Mouse (Mus musculus): Measurements from ENCODE around the gene Casp3.
A peak's percentile ranks its signal among the peaks of the same experiment; 100 is the strongest.

Casp3 gene

GRCm38 (mm10) chr8:46606930-46607329 lies 10.2 kb upstream of the Casp3 start:
- DNase-seq (ENCODE audit: low spot score) = no peak

DNA sequence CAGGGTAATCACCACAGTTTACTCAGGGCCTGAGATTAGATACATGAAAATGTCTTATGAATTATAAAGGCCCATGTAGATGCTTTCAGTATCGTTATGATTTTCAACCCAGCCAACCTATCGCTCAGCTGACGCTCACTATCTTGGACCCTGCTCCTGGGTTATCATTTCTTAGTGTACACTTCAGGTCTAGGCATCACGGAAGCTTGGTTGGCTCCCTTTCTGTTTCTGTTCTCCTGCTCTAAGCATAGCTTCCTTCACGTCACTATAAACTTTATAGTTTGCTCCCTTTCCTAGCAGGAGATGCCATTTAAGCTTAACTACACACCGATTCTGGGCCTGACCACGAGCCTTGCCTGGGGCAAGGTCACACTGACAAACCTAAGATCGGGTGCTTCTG lies 5.5 kb upstream of the Casp3 start:
- no peak for DNase-seq (ENCODE audit: low spot score)

DNA sequence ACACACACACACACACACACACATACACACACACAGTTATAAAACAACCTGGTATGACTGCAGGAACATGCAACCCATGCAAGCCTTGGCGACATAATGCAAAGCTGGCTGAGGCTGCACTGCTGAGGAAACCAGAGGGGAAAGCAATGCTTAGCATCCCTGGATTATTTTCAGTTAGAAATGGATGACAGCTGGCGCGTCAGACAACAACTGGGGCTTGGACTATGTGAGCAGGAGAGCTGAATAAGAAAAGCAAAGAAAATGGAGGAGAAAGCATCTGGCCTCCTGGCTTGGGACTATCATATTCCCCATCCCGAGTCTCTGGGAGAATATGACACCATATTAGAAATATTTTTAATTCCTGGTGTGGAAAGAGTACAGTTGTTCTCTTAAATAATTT lies 4.2 kb upstream of the Casp3 start:
- DNase-seq (ENCODE audit: low spot score) = no peak

- DNase-seq (ENCODE audit: low spot score) = peak; percentile 30
These were observed 3.7 kb upstream of the Casp3 start for GRCm38 (mm10) chr8:46613377-46613776.

- DNase-seq (ENCODE audit: low spot score) = peak; percentile 17
These were observed 1.2 kb upstream of the Casp3 start for GRCm38 (mm10) chr8:46615936-46616335.

DNA sequence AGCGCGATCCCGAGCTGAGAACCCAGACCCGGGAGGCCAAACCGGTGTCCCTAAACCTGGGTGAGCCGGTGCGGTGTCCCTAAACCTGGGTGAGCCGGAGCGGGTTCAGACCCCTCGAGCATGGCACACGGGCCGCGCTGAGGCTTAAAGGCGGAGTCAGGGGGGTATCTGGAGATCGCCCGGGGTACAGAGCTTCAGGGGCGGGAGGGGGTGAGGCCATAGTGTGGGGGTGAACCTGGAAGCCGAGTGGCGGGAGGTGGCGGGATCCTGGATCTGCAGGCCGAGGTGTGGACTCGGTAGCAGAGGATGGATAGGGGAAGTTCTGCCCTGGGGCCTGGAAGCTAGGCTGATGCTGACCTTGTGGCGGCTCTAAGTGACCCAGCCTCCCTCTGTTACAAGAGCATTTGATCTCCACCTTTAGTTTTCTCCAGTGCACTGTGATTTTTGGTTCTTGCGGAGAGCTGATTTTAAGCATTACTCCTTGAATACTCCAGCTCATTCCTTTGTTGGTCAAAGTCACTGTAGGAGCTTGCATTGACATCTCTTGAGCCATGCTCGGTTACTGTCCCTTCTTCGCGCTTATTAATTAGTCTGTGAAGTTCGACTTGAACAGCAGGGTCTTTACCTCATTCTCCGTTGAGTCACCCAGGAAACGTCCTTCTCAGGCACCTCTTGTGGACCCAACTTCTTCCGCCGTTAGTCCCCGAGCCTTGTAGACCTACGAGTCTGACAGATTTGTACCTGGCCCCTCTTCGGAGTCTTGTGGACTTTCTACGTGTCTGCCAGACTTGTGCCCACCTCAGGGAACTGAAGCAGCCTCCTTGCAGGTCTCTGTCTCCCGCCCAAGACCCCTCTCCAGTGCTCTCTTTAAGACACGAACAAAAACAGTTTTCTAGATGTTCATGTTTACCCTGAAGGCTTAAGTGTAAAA lies 864 bp downstream of the Casp3 start:
- DNase-seq (ENCODE audit: low spot score) = peak; percentile 62

DNA sequence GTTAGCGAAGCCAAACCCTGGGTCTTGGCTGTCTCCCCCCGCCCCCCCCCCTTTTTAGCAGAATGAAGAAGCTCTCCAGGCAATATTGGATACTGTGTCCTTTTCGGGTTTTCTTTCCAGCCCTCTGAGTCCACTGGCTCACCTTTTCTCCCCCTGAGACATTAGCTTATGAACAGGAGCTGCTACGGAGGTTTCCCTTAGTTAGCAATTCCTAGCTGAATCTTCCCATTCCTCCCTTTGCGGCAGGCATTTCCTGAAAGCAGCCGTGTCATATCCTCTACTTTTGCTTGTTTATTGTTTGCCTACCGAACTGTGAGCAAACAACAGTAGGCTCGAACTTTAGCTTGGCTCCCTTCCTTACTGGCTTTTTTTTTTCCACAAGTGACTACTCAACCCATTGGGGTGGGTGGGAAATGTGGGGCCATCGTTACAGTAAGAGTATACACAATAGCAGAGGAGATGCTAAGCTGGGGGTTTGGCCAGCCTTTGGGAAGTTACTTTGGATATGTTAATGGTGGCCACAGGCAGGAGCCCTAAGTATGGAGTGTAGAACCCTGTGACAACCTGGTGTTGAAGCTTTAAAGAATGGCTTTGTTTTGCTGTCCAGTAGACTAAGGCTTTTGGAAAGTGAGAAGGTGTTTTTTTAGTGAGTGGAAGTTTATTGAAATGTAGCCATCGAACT lies 1.7 kb downstream of the Casp3 start:
- peak; percentile 22 for DNase-seq (ENCODE audit: low spot score)

DNA sequence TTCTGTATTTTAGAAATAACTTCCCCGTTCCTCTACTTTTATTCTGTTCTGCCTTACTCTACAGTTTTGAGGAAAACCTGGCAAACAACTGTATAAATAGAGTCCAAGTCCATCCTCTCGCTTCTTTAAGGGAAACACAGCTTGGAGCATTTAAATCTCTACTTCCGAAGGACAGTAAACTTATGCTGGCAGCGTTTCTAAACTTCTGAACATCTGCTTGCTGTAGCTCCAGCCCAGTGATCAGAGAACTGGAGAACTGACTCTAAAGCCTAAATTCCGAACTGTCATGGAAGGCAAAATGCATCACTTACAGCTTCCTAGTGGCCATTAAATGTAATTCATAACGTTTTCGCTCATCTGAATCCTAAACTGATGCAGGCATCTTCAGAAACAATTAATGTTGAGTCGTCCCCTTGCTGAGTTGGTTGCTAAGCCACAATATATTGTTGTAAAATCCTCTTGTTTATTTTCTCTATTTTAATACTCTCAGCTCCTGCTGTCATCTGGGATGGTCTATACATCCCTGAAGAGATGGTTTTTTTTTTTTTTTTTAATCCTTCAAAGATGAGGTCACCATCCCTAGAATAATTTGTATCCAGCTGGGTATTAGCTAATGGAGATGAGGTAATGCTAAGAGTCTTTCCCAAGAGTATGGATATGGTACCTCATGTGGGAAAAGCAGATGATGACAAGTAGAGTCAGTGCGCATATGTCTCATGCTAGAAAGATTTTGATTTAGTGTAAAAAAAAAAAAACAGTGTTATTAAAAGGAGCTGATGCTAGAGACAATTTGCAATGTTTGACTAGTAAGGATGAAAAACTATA lies 5.6 kb downstream of the Casp3 start:
- no peak for DNase-seq (ENCODE audit: low spot score)

DNA sequence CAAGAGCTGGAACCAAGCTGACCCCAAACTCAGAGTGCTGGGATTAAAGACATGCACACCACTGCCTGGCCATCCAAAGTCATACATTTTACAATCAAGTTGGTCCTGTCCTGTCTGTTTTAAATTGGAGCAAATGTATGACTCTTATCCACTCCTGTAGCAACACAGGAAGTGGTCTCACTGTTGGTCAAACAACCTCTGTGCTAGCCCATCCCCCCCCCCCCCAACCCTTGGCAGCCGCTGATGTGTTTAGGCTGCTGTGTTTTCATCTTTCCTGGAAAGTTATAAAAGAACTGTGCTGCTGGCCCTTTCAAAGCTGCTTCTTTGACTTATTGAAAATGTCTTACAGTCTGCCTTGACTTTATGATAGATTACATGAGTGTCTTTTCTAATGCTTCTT lies 8.1 kb downstream of the Casp3 start:
- no peak for DNase-seq (ENCODE audit: low spot score)

DNA sequence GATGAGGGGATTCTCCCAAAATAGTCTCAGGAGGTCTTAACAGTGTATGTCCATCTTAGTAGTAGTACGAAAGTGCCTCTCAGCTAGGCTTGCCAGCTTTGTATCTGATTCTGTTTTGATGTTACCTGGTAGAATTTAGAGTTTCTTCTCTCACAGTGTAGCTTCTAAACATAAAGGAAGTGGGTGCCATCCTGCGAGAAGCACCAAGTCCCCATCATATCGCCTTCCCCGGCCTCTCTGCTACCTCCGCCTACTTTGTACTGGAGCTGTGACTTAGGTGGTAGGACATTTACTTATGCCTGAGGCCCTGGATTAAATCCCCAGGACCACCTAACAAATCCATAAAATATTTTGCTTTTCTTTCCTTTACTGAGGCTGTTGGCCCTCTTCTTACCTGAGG lies 9.6 kb downstream of the Casp3 start:
- DNase-seq (ENCODE audit: low spot score) = no peak

DNA sequence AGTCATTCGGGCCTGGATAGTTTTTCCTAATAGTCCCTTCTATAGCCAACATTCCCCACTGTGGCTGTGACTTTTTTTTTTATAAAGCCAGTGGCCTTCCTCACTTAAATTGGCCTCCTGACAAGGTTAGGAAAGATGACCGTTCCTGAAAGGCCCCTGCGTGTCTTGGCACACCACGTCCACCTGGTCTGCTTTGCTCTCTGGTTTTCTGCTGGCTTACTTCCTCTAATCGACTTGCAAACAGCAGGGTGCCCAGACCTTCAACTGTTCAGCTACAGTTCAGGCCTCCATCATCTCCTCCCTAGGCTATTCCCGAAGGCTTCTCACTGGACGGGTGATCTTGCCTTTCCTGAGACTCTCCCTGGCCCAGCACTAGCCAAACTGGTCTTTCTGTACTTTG lies 10.8 kb downstream of the Casp3 start:
- no peak for DNase-seq (ENCODE audit: low spot score)

- DNase-seq (ENCODE audit: low spot score) = no peak
These were observed 11.6 kb downstream of the Casp3 start for GRCm38 (mm10) chr8:46628645-46629044.

GRCm38 (mm10) chr8:46630422-46630821 lies 13.3 kb downstream of the Casp3 start:
- no peak for DNase-seq (ENCODE audit: low spot score)

GRCm38 (mm10) chr8:46630932-46631331 lies 13.8 kb downstream of the Casp3 start:
- DNase-seq (ENCODE audit: low spot score) = no peak

GRCm38 (mm10) chr8:46639010-46639571 lies 22.0 kb downstream of the Casp3 start:
- DNase-seq (ENCODE audit: low spot score) = no peak

DNA sequence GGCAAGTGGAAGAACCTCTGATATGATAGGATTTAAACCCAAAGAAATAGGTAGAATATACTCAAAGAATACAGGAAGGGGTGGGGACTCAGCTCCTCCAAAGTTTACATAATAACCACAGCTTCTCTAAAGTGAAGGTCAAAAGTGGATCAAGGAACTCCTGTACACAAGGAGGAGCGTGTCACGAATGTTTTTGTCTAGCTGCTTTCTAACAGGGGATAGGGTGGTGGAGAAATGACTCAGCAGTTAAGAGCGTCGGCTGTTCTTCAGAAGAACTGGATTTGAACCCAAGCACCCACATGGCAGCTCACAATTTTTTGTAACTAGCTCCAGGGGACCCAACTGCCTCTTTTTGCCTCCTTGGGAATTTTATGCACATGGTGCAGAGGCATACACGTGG lies 22.8 kb downstream of the Casp3 start:
- DNase-seq (ENCODE audit: low spot score) = no peak

DNA sequence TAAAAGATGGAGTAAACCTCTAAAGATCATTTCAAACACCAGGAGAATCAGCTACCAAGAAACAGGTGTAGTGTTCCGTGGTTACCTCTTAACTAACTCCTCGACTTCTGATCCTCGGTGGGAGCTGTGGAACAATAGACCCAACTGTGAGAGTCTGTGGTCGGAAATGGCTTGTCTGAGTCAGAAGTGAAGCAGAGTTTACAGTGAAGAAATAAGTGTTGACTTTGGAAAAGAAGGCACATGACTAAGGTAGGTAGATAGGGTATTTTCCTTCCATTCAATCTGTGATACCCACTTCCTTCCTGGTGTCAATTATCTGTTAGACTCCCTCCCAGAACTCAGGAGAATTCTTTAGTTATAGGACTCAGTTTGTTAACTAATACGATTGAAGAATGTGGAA lies 24.2 kb downstream of the Casp3 start:
- DNase-seq (ENCODE audit: low spot score) = no peak

GRCm38 (mm10) chr8:46648421-46648820 lies 31.3 kb downstream of the Casp3 start:
- DNase-seq (ENCODE audit: low spot score) = no peak

DNA sequence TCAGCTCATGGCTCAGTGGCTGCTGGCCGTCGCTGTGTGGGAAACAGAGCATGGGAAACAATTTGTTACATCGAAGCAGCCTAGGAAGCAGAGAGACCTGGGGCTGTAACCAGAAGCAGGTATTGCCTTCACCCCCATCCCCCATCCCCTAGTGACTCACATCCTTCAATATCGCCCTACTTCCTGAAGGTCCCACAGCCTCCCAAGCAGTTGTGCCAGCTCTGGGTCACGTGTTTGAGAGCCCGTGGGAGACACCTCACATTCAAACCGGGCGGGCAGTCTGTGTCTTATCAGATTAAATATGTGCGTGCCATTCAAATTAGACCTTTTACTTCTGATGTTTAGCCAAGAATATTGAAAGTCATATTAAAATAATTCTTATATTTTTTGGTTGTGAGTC lies 34.8 kb downstream of the Casp3 start:
- DNase-seq (ENCODE audit: low spot score) = no peak

DNA sequence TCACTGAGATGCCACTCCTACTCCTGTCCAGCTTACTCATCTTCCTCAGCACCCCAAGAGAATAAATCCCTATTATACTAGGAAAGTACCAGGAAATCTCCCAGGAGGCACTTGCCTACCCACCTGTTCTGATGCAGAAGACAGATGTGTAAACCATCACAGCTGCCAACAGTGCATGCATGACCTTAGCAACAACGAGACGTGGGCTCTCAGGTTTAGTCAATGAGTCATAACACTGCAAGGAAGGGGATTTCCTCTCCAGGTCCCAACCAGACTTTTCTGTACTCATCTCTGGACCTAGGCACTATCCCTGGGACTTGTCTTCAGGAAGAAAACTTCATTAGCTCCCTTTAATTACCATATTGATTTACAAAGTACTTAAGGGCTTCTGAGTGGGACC lies 38.8 kb downstream of the Casp3 start:
- DNase-seq (ENCODE audit: low spot score) = no peak

- DNase-seq (ENCODE audit: low spot score) = peak; percentile 68
These were observed 54.4 kb downstream of the Casp3 start for GRCm38 (mm10) chr8:46671496-46671895.

- no peak for DNase-seq (ENCODE audit: low spot score)
These were observed 63.7 kb downstream of the Casp3 start for GRCm38 (mm10) chr8:46680671-46681365.
